Mouse (Mus musculus): Measurements from ENCODE around the gene Pax3. TPM values are rescaled to one million over a fixed set of nuclear protein-coding genes. Genes with fewer than 3 reads are reported as not detected.

Pax3 gene
- polyA plus RNA-seq, 1 experiment from 2014 or later = 42.8 TPM

- no peak for ATAC-seq (ENCODE audit: insufficient read depth, low FRiP score, low TSS enrichment)
- Histone ChIP-seq H3K36me3 (ENCODE audit: control insufficient read depth, insufficient read depth, low read length) (no peaks in the 10 kb centered on the region), H3K4me3 (ENCODE audit: low read depth, low read length) (no peak overlapping the region), H3K4me2 (ENCODE audit: low read depth) (no peak overlapping the region), H3K27ac (ENCODE audit: low read depth, low read length) (no peak overlapping the region), H3K9me3 (ENCODE audit: control insufficient read depth, low read length) (no peaks in the 10 kb centered on the region), H3K27me3 (ENCODE audit: control insufficient read depth, insufficient read depth, low read length) (peaks cover 2% of the 10 kb centered on the region; the same call in 1 of the 2 replicates), H3K9ac (ENCODE audit: low read length) (no peak overlapping the region), H3K4me1 (ENCODE audit: control insufficient read depth, insufficient read depth, low read length) (peaks cover 16% of the 10 kb centered on the region)
- 8% methylated on average over 6 of the region's 6 CpGs for WGBS
- DNase-seq (ENCODE audit: low spot score) = peak; percentile 35
Measured at GRCm38 (mm10) chr1:78110311-78110710, 86.6 kb downstream of the Pax3 start.

- Histone ChIP-seq H3K9me3 (ENCODE audit: control insufficient read depth, low read length) (no peaks in the 10 kb centered on the region), H3K4me2 (ENCODE audit: low read depth) (no peak overlapping the region), H3K4me3 (ENCODE audit: low read depth, low read length) (no peak overlapping the region), H3K4me1 (ENCODE audit: control insufficient read depth, insufficient read depth, low read length) (no peaks in the 10 kb centered on the region), H3K27ac (ENCODE audit: low read depth, low read length) (no peak overlapping the region), H3K27me3 (ENCODE audit: control insufficient read depth, insufficient read depth, low read length) (no peaks in the 10 kb centered on the region), H3K36me3 (ENCODE audit: control insufficient read depth, insufficient read depth, low read length) (no peaks in the 10 kb centered on the region), H3K9ac (ENCODE audit: low read length) (no peak overlapping the region)
- ATAC-seq (ENCODE audit: insufficient read depth, low FRiP score, low TSS enrichment) = no peak
- WGBS = 69% methylated on average over 7 of the region's 7 CpGs
- no peak for DNase-seq (ENCODE audit: low spot score)
Measured at GRCm38 (mm10) chr1:78103511-78103910, 93.4 kb downstream of the Pax3 start.

- H3K27ac ChIP-seq (ENCODE audit: low read depth, low read length) = no peak overlapping the region
- no peak overlapping the region for H3K4me3 ChIP-seq (ENCODE audit: low read depth, low read length)
- no peaks in the 10 kb centered on the region for H3K36me3 ChIP-seq (ENCODE audit: control insufficient read depth, insufficient read depth, low read length)
- no peaks in the 10 kb centered on the region for H3K9me3 ChIP-seq (ENCODE audit: control insufficient read depth, low read length)
- no peaks in the 10 kb centered on the region for H3K27me3 ChIP-seq (ENCODE audit: control insufficient read depth, insufficient read depth, low read length)
- ATAC-seq (ENCODE audit: insufficient read depth, low FRiP score, low TSS enrichment) = no peak
- H3K4me2 ChIP-seq (ENCODE audit: low read depth) = no peak overlapping the region
- no peaks in the 10 kb centered on the region for H3K4me1 ChIP-seq (ENCODE audit: control insufficient read depth, insufficient read depth, low read length)
- WGBS = 92% methylated on average over 4 of the region's 4 CpGs
- no peak for DNase-seq (ENCODE audit: low spot score)
- no peak overlapping the region for H3K9ac ChIP-seq (ENCODE audit: low read length)
Measured at GRCm38 (mm10) chr1:78093619-78094018, 103.3 kb downstream of the Pax3 start.

- no peak overlapping the region for H3K27ac ChIP-seq (ENCODE audit: low read depth, low read length)
- no peak overlapping the region for H3K9ac ChIP-seq (ENCODE audit: low read length)
- no peak overlapping the region for H3K4me2 ChIP-seq (ENCODE audit: low read depth)
- ATAC-seq (ENCODE audit: insufficient read depth, low FRiP score, low TSS enrichment) = no peak
- no peaks in the 10 kb centered on the region for H3K9me3 ChIP-seq (ENCODE audit: control insufficient read depth, low read length)
- WGBS = 70% methylated on average over 2 of the region's 2 CpGs
- no peaks in the 10 kb centered on the region for H3K36me3 ChIP-seq (ENCODE audit: control insufficient read depth, insufficient read depth, low read length)
- H3K4me1 ChIP-seq (ENCODE audit: control insufficient read depth, insufficient read depth, low read length) = no peaks in the 10 kb centered on the region
- DNase-seq (ENCODE audit: low spot score) = no peak
- no peak overlapping the region for H3K4me3 ChIP-seq (ENCODE audit: low read depth, low read length)
- H3K27me3 ChIP-seq (ENCODE audit: control insufficient read depth, insufficient read depth, low read length) = no peaks in the 10 kb centered on the region
Measured at GRCm38 (mm10) chr1:78088646-78089045, 108.3 kb downstream of the Pax3 start.

GRCm38 (mm10) chr1:78081761-78082160 lies 115.2 kb downstream of the Pax3 start:
- no peak overlapping the region for H3K27ac ChIP-seq (ENCODE audit: low read depth, low read length)
- H3K36me3 ChIP-seq (ENCODE audit: control insufficient read depth, insufficient read depth, low read length) = no peaks in the 10 kb centered on the region
- H3K9me3 ChIP-seq (ENCODE audit: control insufficient read depth, low read length) = no peaks in the 10 kb centered on the region
- H3K4me2 ChIP-seq (ENCODE audit: low read depth) = peak overlapping the region; percentile 24; the same call in 1 of the 2 replicates
- no peak overlapping the region for H3K9ac ChIP-seq (ENCODE audit: low read length)
- no peak for ATAC-seq (ENCODE audit: insufficient read depth, low FRiP score, low TSS enrichment)
- no peak for DNase-seq (ENCODE audit: low spot score)
- H3K4me3 ChIP-seq (ENCODE audit: low read depth, low read length) = no peak overlapping the region
- no peaks in the 10 kb centered on the region for H3K27me3 ChIP-seq (ENCODE audit: control insufficient read depth, insufficient read depth, low read length)
- H3K4me1 ChIP-seq (ENCODE audit: control insufficient read depth, insufficient read depth, low read length) = no peaks in the 10 kb centered on the region
- WGBS = 32% methylated on average over 18 of the region's 18 CpGs

- Histone ChIP-seq H3K36me3 (ENCODE audit: control insufficient read depth, insufficient read depth, low read length) (no peaks in the 10 kb centered on the region), H3K9ac (ENCODE audit: low read length) (no peak overlapping the region), H3K4me1 (ENCODE audit: control insufficient read depth, insufficient read depth, low read length) (no peaks in the 10 kb centered on the region), H3K4me2 (ENCODE audit: low read depth) (no peak overlapping the region), H3K27ac (ENCODE audit: low read depth, low read length) (no peak overlapping the region), H3K9me3 (ENCODE audit: control insufficient read depth, low read length) (no peaks in the 10 kb centered on the region), H3K4me3 (ENCODE audit: low read depth, low read length) (no peak overlapping the region), H3K27me3 (ENCODE audit: control insufficient read depth, insufficient read depth, low read length) (no peaks in the 10 kb centered on the region)
- DNase-seq (ENCODE audit: low spot score) = no peak
- WGBS = 59% methylated on average over 5 of the region's 5 CpGs
- no peak for ATAC-seq (ENCODE audit: insufficient read depth, low FRiP score, low TSS enrichment)
Measured at GRCm38 (mm10) chr1:78060850-78061249, 136.1 kb downstream of the Pax3 start.

GRCm38 (mm10) chr1:78057939-78058338 lies 139.0 kb downstream of the Pax3 start:
- no peak overlapping the region for H3K4me2 ChIP-seq (ENCODE audit: low read depth)
- H3K9me3 ChIP-seq (ENCODE audit: control insufficient read depth, low read length) = no peaks in the 10 kb centered on the region
- H3K36me3 ChIP-seq (ENCODE audit: control insufficient read depth, insufficient read depth, low read length) = no peaks in the 10 kb centered on the region
- no peak for DNase-seq (ENCODE audit: low spot score)
- H3K27me3 ChIP-seq (ENCODE audit: control insufficient read depth, insufficient read depth, low read length) = no peaks in the 10 kb centered on the region
- H3K4me3 ChIP-seq (ENCODE audit: low read depth, low read length) = no peak overlapping the region
- H3K9ac ChIP-seq (ENCODE audit: low read length) = no peak overlapping the region
- H3K4me1 ChIP-seq (ENCODE audit: control insufficient read depth, insufficient read depth, low read length) = no peaks in the 10 kb centered on the region
- H3K27ac ChIP-seq (ENCODE audit: low read depth, low read length) = no peak overlapping the region
- WGBS = 79% methylated on average over 4 of the region's 4 CpGs
- ATAC-seq (ENCODE audit: insufficient read depth, low FRiP score, low TSS enrichment) = no peak

- Histone ChIP-seq H3K9me3 (ENCODE audit: control insufficient read depth, low read length) (no peaks in the 10 kb centered on the region), H3K27me3 (ENCODE audit: control insufficient read depth, insufficient read depth, low read length) (no peaks in the 10 kb centered on the region), H3K4me2 (ENCODE audit: low read depth) (no peak overlapping the region), H3K9ac (ENCODE audit: low read length) (no peak overlapping the region), H3K4me1 (ENCODE audit: control insufficient read depth, insufficient read depth, low read length) (no peaks in the 10 kb centered on the region), H3K27ac (ENCODE audit: low read depth, low read length) (no peak overlapping the region), H3K4me3 (ENCODE audit: low read depth, low read length) (no peak overlapping the region), H3K36me3 (ENCODE audit: control insufficient read depth, insufficient read depth, low read length) (no peaks in the 10 kb centered on the region)
- WGBS = 82% methylated on average over 6 of the region's 6 CpGs
- ATAC-seq (ENCODE audit: insufficient read depth, low FRiP score, low TSS enrichment) = no peak
- DNase-seq (ENCODE audit: low spot score) = no peak
Measured at GRCm38 (mm10) chr1:78053677-78054076, 143.3 kb downstream of the Pax3 start.
